Mouse (Mus musculus): ENCODE measurements around the gene Lysmd1. TPM values are rescaled to one million over a fixed set of nuclear protein-coding genes. Genes with fewer than 3 reads are reported as not detected.

Gene Lysmd1
- polyA plus RNA-seq, 1 experiment from 2014 or later, result 8.8 TPM

DNA sequence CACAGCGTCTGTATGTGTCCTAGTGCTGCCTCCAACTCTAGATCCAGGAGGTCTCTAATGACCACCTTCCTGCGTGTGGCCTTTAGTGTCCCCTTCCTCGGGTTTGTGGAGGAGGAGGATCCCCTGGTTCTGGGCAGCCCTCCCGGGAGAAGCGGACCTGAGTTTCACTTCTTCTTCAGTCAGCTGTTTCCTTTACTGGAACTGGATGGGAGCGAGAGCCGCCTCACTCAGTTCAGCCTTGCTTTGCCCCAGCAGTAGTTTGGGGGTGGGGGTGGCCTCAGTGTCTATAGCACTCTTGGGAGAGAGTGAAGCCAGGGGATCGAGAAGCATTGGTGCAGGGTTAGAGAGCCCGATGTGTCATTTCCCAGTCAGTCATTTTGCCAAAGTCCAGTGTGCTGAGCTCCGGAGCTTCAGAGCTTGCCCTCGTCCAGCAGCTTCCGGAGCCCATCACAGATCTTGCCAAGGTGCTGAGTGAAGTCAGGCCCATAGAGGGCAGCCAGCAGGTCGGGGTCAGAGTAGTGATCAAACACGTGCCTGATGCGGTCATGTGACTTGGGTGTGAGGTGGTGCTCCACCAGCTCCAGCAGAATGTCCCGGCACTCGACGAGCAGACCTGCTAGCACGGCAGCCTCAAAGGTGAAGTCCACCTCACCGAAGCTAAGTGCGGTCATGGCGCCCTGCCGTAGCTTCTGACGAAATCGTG is 5.8 kb downstream of the Lysmd1 start:
- peaks cover 18% of the 10 kb centered on the region for H3K36me3 ChIP-seq
- H3K4me1 ChIP-seq, result peaks cover 15% of the 10 kb centered on the region
- ATAC-seq (ENCODE audit: extremely low read depth, insufficient number of reproducible peaks, low FRiP score, low TSS enrichment), result no peak
- H3K9ac ChIP-seq, result peak overlapping the region; percentile 25
- 58% methylated on average over 25 of the region's 25 CpGs for WGBS
- no peak overlapping the region for H3K27ac ChIP-seq (replicated peaks)
- no peaks in the 10 kb centered on the region for H3K27me3 ChIP-seq (replicated peaks)
- peak overlapping the region; percentile 56 for H3K4me2 ChIP-seq
- H3K4me3 ChIP-seq, result peak overlapping the region; percentile 21
- H3K9me3 ChIP-seq, result no peaks in the 10 kb centered on the region

DNA sequence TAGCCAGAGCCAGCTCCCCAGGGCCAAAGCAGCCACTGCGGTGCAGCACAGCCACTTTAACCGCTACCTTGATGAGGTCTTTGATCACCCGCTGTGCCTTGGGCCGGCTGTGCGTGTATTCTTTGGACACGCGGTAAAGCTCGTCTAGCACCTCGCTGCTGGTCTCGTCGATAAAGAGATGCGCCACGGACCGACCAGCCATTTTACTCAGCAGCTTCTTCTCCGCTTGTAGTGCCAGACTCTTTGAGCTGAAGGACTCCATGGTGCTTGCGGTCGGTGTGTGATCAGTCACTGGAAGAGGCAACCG is 6.4 kb downstream of the Lysmd1 start:
- Histone ChIP-seq H3K9me3 (no peaks in the 10 kb centered on the region), H3K36me3 (peaks cover 18% of the 10 kb centered on the region), H3K4me2 (peak overlapping the region; percentile 56), H3K4me3 (peak overlapping the region; percentile 21), H3K27me3 (replicated peaks) (no peaks in the 10 kb centered on the region), H3K9ac (peak overlapping the region; percentile 25), H3K27ac (replicated peaks) (no peak overlapping the region), H3K4me1 (peaks cover 10% of the 10 kb centered on the region)
- no peak for ATAC-seq (ENCODE audit: extremely low read depth, insufficient number of reproducible peaks, low FRiP score, low TSS enrichment)
- WGBS, result 48% methylated on average over 18 of the region's 18 CpGs

DNA sequence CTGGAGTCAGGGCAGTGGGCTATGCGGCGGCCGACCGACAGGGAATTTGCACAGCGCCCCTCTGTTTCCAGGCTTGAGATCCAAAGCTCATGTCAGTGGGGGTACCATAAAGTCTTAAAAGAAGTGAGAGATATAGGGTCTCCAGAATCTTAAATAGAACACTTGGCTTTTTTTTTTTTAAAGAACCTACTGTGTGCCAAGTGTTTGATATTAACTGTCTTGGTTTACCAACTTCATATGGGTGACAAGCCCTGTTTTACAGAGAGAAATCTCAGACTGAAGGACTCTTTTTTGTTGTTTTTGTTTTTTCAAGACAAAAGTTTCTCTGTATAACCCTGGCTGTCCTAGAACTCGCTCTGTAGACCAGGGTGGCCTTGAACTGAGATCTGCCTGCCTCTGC is 6.9 kb downstream of the Lysmd1 start:
- H3K9ac ChIP-seq, result 0 out of 2 replicates have a peak overlapping the region, but pooled peaks have one; percentile 25
- no peak overlapping the region for H3K27ac ChIP-seq (replicated peaks)
- H3K4me2 ChIP-seq, result 0 out of 2 replicates have a peak overlapping the region, but pooled peaks have one; percentile 56
- peaks cover 5% of the 10 kb centered on the region for H3K4me1 ChIP-seq
- ATAC-seq (ENCODE audit: extremely low read depth, insufficient number of reproducible peaks, low FRiP score, low TSS enrichment), result no peak
- 0 out of 2 replicates have a peak overlapping the region, but pooled peaks have one; percentile 21 for H3K4me3 ChIP-seq
- no peaks in the 10 kb centered on the region for H3K27me3 ChIP-seq (replicated peaks)
- WGBS, result 92% methylated on average over 6 of the region's 6 CpGs
- H3K9me3 ChIP-seq, result no peaks in the 10 kb centered on the region
- peaks cover 18% of the 10 kb centered on the region for H3K36me3 ChIP-seq

DNA sequence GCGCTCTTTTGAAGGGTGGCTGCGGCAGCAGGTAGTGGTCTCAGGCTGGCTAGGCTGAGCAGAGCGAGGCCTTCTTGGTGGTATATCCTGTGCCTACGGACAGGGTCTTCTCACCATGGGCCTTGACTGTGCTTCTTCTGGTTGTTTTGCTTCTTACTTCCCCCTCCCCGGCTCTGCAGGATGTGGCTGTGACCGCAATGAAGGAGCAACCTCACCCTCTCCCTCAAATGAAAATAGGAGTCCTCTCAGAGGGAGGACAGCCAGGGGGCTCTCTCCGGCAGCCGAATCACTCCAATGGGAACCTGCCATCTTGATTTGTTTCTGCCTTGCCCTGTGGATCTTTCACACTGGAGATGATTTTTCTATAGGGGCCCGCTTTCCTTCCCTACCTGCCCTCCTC is 7.6 kb downstream of the Lysmd1 start:
- H3K27ac ChIP-seq (replicated peaks), result no peak overlapping the region
- 89% methylated on average over 9 of the region's 9 CpGs for WGBS
- H3K36me3 ChIP-seq, result peaks cover 18% of the 10 kb centered on the region

DNA sequence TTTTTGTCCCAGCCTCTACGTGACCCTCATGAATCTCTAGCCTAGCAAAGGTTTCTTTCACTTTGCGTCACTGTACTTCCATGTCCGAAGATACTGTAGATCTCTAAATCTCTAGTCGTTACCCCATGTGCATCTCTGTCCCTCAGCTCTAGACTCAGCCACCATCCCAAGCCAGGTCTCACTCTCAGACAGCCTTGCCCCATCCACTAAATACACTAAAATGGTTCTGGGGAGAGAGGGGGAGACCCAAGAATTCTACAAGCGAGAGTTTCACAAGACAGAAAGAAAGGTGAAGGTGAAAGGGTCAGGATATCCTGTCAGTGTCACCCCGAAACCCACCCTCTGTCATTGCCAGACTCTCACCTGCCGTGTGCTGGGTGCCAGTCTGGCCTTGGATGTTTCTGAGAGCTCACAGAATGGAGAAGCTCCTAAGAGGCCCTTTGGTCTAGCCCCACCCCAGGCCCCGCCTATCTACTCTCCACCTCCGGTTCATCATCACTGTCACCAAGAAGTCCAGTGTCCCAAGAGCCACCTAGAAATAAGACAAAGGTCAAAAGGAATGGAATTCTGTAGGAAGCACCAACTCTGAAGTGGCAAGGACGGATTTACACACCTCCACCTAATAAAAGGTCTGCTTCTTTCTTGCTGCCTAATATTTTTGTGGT is 8.2 kb downstream of the Lysmd1 start, which contains the start of gene Tnfaip8l2:
Gene Tnfaip8l2, minus strand, starts transcription at position 409 of the 665 bp plus-strand sequence.
- ATAC-seq (ENCODE audit: extremely low read depth, insufficient number of reproducible peaks, low FRiP score, low TSS enrichment), result no peak
- H3K36me3 ChIP-seq, result peaks cover 18% of the 10 kb centered on the region
- H3K27ac ChIP-seq (replicated peaks), result no peak within 1 kb of the TSS
- 79% methylated on average over 10 of the region's 10 CpGs for WGBS
- H3K4me3 ChIP-seq, result no peak within 1 kb of the TSS
- no peak within 1 kb of the TSS for H3K9ac ChIP-seq
- no peaks in the 10 kb centered on the region for H3K9me3 ChIP-seq
- H3K27me3 ChIP-seq (replicated peaks), result no peaks in the 10 kb centered on the region
- H3K4me2 ChIP-seq, result no peak within 1 kb of the TSS
- H3K4me1 ChIP-seq, result no peaks in the 10 kb centered on the region

More for the DNA sequence above, 7.6 kb downstream of the Lysmd1 start:
- no peak overlapping the region for H3K4me3 ChIP-seq
- ATAC-seq (ENCODE audit: extremely low read depth, insufficient number of reproducible peaks, low FRiP score, low TSS enrichment), result no peak
- H3K9me3 ChIP-seq, result no peaks in the 10 kb centered on the region
- no peaks in the 10 kb centered on the region for H3K27me3 ChIP-seq (replicated peaks)
- no peak overlapping the region for H3K4me2 ChIP-seq
- H3K4me1 ChIP-seq, result no peaks in the 10 kb centered on the region
- H3K9ac ChIP-seq, result no peak overlapping the region

DNA sequence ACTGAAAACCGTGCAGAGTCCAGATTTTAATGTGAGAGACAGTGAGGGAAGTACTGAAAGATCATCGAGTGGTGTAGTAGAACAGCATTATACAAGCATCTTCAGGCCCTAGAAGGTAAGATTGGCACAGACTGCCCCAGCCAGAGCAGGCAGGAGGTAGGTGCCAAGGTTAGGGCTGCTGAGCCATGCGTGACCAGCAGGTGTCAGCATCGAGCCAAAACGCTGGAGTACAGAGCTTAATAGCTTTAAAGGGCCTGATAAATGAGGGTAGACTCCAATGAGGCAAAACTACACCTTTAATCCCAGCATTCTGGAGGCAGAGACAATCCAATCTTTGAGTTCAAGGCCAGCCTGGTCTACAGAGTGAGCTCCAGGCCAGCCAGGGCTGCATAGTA is 8.7 kb downstream of the Lysmd1 start:
- H3K9me3 ChIP-seq, result no peaks in the 10 kb centered on the region
- H3K36me3 ChIP-seq, result peaks cover 18% of the 10 kb centered on the region
- no peak overlapping the region for H3K4me2 ChIP-seq
- H3K27ac ChIP-seq (replicated peaks), result no peak overlapping the region
- no peak overlapping the region for H3K4me3 ChIP-seq
- H3K4me1 ChIP-seq, result no peaks in the 10 kb centered on the region
- no peak overlapping the region for H3K9ac ChIP-seq
- WGBS, result 7% methylated on average over 5 of the region's 5 CpGs
- ATAC-seq (ENCODE audit: extremely low read depth, insufficient number of reproducible peaks, low FRiP score, low TSS enrichment), result no peak
- no peaks in the 10 kb centered on the region for H3K27me3 ChIP-seq (replicated peaks)

DNA sequence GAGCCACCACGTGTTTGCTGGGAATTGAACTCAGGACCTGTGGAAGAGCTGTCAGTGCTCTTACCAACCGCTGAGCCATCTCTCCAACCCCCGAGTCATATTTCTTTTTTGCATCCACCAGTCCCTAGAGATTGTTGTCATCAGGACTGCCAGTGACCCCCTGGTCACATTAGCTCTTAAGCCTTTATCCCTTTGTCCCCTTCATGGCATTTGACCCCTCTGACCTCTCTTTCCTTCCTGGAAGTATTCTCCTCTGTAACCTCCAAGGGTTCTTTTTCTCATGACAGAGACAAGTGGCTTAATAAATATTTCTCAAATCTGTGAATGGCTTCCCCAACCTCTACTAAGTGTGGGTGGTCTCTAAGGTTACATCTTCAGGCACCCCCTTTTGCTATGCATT is 14.0 kb downstream of the Lysmd1 start:
- no peak for ATAC-seq (ENCODE audit: extremely low read depth, insufficient number of reproducible peaks, low FRiP score, low TSS enrichment)
- Histone ChIP-seq H3K27me3 (replicated peaks) (peaks cover 8% of the 10 kb centered on the region; the same call in 1 of the 2 replicates), H3K4me2 (no peak overlapping the region), H3K4me1 (no peaks in the 10 kb centered on the region), H3K9me3 (no peaks in the 10 kb centered on the region), H3K4me3 (no peak overlapping the region), H3K36me3 (no peaks in the 10 kb centered on the region), H3K27ac (replicated peaks) (no peak overlapping the region), H3K9ac (no peak overlapping the region)
- 58% methylated on average over 3 of the region's 3 CpGs for WGBS

DNA sequence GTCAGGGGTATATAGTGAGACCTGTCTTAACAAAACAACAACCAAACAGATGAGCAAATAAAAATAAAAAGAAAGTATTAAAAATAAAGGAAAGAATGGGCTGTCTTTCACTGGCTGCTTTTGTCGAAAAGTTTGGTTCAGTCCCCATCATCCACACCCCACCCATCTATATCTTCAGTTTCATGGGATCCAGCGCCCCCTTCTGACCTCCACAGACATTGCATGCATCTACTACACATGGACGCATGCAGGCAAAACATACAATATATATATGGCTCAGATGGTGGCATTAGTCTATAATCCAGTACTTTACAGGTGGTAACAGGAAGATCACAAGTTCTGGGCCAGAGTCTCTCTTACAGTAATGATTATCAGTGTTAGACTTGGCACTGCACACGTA is 20.0 kb downstream of the Lysmd1 start:
- 52% methylated on average over 4 of the region's 4 CpGs for WGBS
- no peak overlapping the region for H3K4me3 ChIP-seq
- H3K36me3 ChIP-seq, result no peaks in the 10 kb centered on the region

DNA sequence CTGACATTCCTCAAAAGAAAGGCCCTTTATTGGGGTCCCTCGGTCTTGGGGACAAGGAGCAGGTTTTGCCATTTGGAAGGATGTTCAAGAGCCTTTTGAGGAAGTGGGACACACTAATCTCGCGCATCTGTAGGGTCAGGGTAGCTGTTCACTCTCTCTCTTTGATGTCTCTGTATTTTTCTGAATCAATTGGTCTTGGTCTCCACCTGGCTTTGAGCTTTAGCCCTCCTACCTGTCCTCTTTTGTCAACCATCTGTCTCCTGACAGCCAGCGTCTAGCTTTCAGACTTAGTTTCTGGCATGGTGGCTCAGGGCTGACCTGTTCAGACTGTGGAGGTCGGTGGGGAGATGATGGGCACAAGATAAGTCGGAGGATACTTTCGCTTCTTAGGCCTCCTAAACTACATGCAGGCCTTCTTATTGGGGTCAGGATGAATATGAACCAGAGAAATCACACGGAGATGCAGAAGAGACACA is 25.7 kb downstream of the Lysmd1 start:
- Histone ChIP-seq H3K9ac (peak overlapping the region; percentile 74), H3K27me3 (replicated peaks) (peaks cover 9% of the 10 kb centered on the region; the same call in 1 of the 2 replicates), H3K9me3 (no peaks in the 10 kb centered on the region), H3K4me1 (peaks cover 41% of the 10 kb centered on the region), H3K4me2 (peak overlapping the region; percentile 94), H3K4me3 (peak overlapping the region; percentile 75), H3K36me3 (peaks cover 2% of the 10 kb centered on the region; the same call in 1 of the 2 replicates), H3K27ac (replicated peaks) (no peak overlapping the region)
- ATAC-seq (ENCODE audit: extremely low read depth, insufficient number of reproducible peaks, low FRiP score, low TSS enrichment), result no peak
- WGBS, result 15% methylated on average over 8 of the region's 8 CpGs

More for the DNA sequence above, 20.0 kb downstream of the Lysmd1 start:
- Histone ChIP-seq H3K27ac (replicated peaks) (no peak overlapping the region), H3K9me3 (no peaks in the 10 kb centered on the region), H3K4me2 (no peak overlapping the region), H3K27me3 (replicated peaks) (peaks cover 14% of the 10 kb centered on the region; the same call in 1 of the 2 replicates), H3K9ac (no peak overlapping the region), H3K4me1 (no peaks in the 10 kb centered on the region)
- no peak for ATAC-seq (ENCODE audit: extremely low read depth, insufficient number of reproducible peaks, low FRiP score, low TSS enrichment)

DNA sequence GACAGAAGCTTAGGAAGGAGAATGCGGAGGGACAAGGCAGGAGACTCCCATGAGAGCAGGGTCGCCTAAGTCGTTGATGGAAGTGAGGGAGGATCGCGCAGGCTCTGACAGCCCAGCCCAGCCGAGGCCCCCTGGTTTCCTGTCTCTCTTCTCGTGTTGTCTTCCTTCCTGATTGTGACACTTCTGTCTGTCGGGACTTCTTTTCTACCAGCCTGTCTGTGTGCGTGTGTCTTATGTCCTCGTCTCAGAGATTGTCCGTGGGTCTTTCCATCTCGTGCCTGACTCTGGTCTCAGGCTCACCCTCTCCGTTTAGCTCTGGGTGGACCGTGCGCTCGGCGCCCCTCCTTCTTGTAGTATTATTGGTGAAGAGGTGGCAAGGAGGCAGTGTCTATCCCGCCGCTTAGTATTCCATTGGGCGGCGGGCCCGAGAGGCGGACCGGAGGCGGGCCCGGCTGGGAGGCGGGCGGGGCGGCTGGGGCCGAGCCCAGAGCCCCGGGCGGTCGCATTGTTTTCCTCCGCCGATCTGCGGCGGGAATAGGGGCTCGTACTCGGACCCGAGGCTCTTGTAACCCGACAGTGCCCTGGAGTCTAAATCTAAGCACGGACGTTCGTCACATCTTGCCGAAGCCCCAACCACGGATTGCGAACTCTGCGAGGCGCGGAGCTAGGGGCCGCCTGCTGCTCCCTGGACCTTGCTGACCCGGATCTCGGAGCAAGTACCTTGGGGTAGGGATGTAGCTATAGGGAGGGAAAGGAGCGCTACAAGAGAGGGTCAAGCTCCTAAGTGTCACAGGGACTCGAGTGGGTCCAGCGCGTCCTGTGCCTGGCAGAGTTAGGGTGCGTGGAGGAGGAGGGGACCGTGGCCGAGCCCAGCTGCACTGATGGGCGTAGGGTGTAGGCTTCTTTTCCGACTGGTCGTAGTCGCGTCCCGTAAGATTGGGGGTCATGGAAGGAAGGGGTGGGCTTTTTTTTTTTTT is 26.4 kb downstream of the Lysmd1 start, which contains the start of gene Sema6c:
Gene Sema6c, plus strand, starts transcription at position 471 of the 977 bp plus-strand sequence.
- ATAC-seq (ENCODE audit: extremely low read depth, insufficient number of reproducible peaks, low FRiP score, low TSS enrichment), result peak; percentile 94
- Histone ChIP-seq H3K4me1 (peaks cover 46% of the 10 kb centered on the region), H3K4me3 (peak within 1 kb of the TSS; percentile 75), H3K4me2 (peak within 1 kb of the TSS; percentile 94), H3K9ac (peak within 1 kb of the TSS; percentile 85), H3K36me3 (peaks cover 5% of the 10 kb centered on the region; the same call in 1 of the 2 replicates), H3K27ac (replicated peaks) (0 out of 2 replicates have a peak within 1 kb of the TSS, but pooled peaks have one; percentile 34), H3K27me3 (replicated peaks) (peaks cover 9% of the 10 kb centered on the region; the same call in 1 of the 2 replicates), H3K9me3 (no peaks in the 10 kb centered on the region)
- under 1% methylated on average over 61 of the region's 66 CpGs for WGBS
